Mouse (Mus musculus) MEL (cell line): ENCODE measurements around the gene Serpinb6b.

Source experiments
- CTCF ChIP-seq, 3 experiments: IDR thresholded peaks in 2 of 3; conservative IDR thresholded peaks in 1 of 3; 2 replicates each; pipeline ENCODE4 v1.5.1; 2011 to 2012; ENCODE audit warnings: low read length in 3 of 3, low read depth in 2 of 3, mild to moderate bottlenecking in 2 of 3, improper control_type of control experiment in 1 of 3, inconsistent platforms in 1 of 3, mixed read lengths in 1 of 3, moderate library complexity in 1 of 3; ENCODE audit not compliant: control insufficient read depth in 1 of 3, insufficient read depth in 1 of 3, poor library complexity in 1 of 3, severe bottlenecking in 1 of 3
- E2F4 ChIP-seq: IDR thresholded peaks from 2 replicates; pipeline ENCODE4 v1.6.1; 2011; ENCODE audit warnings: low read depth, low read length, improper control_type of control experiment, borderline replicate concordance
- GABPA ChIP-seq: IDR thresholded peaks from 2 replicates; pipeline ENCODE4 v1.6.1; 2012; ENCODE audit warnings: low read depth, mild to moderate bottlenecking, inconsistent platforms, low read length, improper control_type of control experiment, moderate library complexity
- HCFC1 ChIP-seq: IDR thresholded peaks from 2 replicates; pipeline ENCODE4 v1.6.1; 2012; ENCODE audit warnings: low read depth, mild to moderate bottlenecking, inconsistent platforms, low read length, improper control_type of control experiment, moderate library complexity
- JUND ChIP-seq: IDR thresholded peaks from 2 replicates; pipeline ENCODE4 v1.6.1; 2011; ENCODE audit warnings: low read depth, mild to moderate bottlenecking, improper control_type of control experiment, low read length
- KAT2A ChIP-seq: conservative IDR thresholded peaks from 2 replicates; pipeline ENCODE4 v1.6.1; 2012; ENCODE audit warnings: low read depth, low read length, improper control_type of control experiment, inconsistent platforms
- MAX ChIP-seq: IDR thresholded peaks from 2 replicates; pipeline ENCODE4 v1.6.1; 2011; ENCODE audit warnings: low read length, improper control_type of control experiment
- POLR2A ChIP-seq, 2 experiments: IDR thresholded peaks; 2 replicates each; pipeline ENCODE4 v1.6.1; 2011 to 2012; ENCODE audit warnings: low read length in 2 of 2, mild to moderate bottlenecking in 2 of 2, control low read depth in 1 of 2, improper control_type of control experiment in 1 of 2, low read depth in 1 of 2, moderate library complexity in 1 of 2; ENCODE audit not compliant: control insufficient read depth in 1 of 2, insufficient read depth in 1 of 2, poor library complexity in 1 of 2
- RAD21 ChIP-seq: IDR thresholded peaks from 2 replicates; pipeline ENCODE4 v1.6.1; 2011; ENCODE audit warnings: mild to moderate bottlenecking, low read depth, low read length, improper control_type of control experiment
- TCF12 ChIP-seq: IDR thresholded peaks from 2 replicates; pipeline ENCODE4 v1.6.1; 2014; ENCODE audit warnings: low read depth, mild to moderate bottlenecking, inconsistent platforms, low read length, improper control_type of control experiment, moderate library complexity
- USF1 ChIP-seq: IDR thresholded peaks from 2 replicates; pipeline ENCODE4 v1.6.1; 2014; ENCODE audit warnings: low read depth, mild to moderate bottlenecking, inconsistent platforms, low read length, improper control_type of control experiment, moderate library complexity
- ZMIZ1 ChIP-seq: IDR thresholded peaks from 2 replicates; pipeline ENCODE4 v1.6.1; 2012; ENCODE audit warnings: low read depth, mild to moderate bottlenecking, inconsistent platforms, low read length, improper control_type of control experiment, moderate library complexity

DNA sequence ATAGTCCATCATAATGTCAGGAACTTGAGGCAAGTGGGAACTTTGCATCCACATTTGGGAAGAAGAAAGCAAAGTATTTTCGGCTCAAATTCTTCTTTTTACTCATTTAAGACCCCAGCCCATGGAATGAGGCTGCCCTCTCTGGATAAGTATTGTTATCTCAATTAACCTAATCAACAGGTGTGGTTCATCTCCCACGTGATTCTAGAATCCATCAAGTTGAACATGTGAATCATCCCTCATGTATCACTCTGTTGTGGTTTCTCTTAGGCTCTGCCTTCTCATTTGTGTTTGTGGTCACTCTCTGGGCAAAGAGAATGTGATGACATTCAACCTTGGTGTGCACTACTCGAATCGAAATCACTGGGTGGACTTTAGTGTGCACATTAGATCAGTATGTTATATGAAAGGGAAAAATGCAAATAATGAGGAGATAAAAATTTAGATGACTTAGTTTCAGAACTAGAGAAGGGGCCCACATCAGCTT is 17.6 kb downstream of the Serpinb6b start:
- TF ChIP-seq POLR2A (IDR thresholded peaks at IDR 0.05; ENCODE audit: control insufficient read depth in 1 of 2, insufficient read depth in 1 of 2, low read depth in 1 of 2, low read length in 2 of 2, poor library complexity in 1 of 2): no peak
- TF ChIP-seq TCF12: no peak
- TF ChIP-seq USF1: peak; percentile 20; the same call in 1 of the 2 replicates
- no peak for TF ChIP-seq JUND
- TF ChIP-seq CTCF (IDR thresholded peaks at IDR 0.05 in 2 of 3, conservative IDR thresholded peaks at IDR 0.05 in 1 of 3; ENCODE audit: control insufficient read depth in 1 of 3, insufficient read depth in 1 of 3, low read depth in 2 of 3, low read length in 3 of 3, poor library complexity in 1 of 3, severe bottlenecking in 1 of 3): no peak
- no peak for TF ChIP-seq E2F4
- TF ChIP-seq KAT2A: no peak
- no peak for TF ChIP-seq GABPA
- TF ChIP-seq HCFC1: no peak
- no peak for TF ChIP-seq MAX
- TF ChIP-seq ZMIZ1: no peak
- no peak for TF ChIP-seq RAD21
